Mouse (Mus musculus): ENCODE results near the gene Tm2d1. TPM values are rescaled to one million over a fixed set of nuclear protein-coding genes. Genes with fewer than 3 reads are reported as not detected.
"Not testable (repeated sequence)": the region's sequence is repeated elsewhere in the genome, so short reads cannot be mapped to it uniquely, and the experiment has no call there.

Gene Tm2d1
- 24.6 and 29.3 TPM in 2 replicates for total RNA-seq (2014; fragmentation: Nextera tagmentation)
- 14.1 and 18.5 TPM in 2 replicates for total RNA-seq (2017)

DNA sequence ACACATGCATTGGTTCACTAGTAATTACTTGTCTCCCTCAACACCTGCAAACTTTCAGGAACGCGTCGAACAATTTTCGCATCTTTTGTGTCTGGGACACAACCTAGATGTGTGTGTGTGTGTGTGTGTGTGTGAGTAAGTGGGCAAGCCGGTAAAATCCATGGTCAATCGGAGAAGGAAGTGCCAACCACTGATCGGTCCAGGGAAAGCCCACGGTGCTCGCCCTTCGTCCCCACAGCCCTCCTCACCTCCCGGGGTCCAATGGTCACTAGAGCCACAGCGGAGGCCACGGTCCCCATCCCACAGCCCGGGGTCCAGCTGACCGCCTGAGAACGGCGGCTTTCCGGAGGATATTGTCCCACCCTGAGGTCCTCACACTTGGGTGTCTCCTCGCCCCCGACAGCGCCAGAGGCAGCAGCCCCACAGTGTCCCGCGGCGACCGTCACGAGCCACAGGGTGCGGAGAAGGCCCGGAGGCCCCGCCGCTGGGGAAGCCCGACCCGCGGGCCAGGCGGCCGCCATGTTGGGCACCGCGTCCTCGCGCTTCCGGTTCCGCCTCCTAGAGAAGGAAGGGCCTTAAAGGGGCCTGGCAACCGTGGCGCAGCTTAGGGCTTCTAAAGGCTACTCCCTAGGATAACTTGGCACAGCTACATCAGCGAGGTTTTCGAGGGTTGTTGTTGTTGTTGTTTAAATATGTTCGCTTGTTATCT lies at the start of gene Tm2d1:
TSS of gene Tm2d1 (minus strand) at position 591 of the 709 bp plus-strand sequence.
- peak; percentile 98 for ATAC-seq (replicated peaks; ENCODE audit: poor library complexity, severe bottlenecking)

DNA sequence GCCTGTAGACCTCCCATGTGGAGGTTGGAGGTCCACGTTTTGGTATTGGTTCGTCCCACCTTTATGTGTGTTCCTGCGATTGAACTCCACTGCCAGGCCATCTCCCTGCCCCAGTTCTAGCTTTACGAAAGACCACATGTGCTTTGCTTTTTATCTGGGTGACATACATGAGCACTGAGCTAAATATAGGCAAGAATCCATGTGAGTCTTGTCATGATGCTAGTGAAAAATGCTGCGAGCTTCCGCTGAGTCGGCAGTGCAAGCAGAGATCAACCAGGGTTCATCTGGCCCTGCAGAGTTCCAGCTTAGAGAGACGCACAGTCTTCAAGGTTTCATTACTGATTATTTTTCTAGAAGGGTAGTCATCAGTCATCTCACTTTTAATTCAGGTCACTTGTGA lies 45.3 kb upstream of the Tm2d1 start:
- no peak for ATAC-seq (replicated peaks; ENCODE audit: poor library complexity, severe bottlenecking)

DNA sequence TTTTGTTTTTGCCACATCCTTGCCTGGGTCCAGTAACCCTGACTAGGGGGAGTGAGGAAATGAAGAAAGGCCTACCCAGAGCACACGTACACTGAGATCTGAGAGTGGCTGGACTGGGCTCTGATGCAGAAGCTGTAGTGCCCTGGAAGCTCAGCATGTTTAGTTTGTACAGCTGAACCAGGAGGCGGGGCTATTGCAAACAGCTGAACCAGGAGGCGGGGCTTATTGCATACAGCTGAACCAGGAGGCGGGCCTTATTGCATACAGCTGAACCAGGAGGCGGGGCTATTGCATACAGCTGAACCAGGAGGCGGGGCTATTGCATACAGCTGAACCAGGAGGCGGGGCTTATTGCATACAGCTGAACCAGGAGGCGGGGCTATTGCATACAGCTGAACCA lies 32.0 kb upstream of the Tm2d1 start:
- ATAC-seq (replicated peaks; ENCODE audit: poor library complexity, severe bottlenecking) = not testable (repeated sequence)

DNA sequence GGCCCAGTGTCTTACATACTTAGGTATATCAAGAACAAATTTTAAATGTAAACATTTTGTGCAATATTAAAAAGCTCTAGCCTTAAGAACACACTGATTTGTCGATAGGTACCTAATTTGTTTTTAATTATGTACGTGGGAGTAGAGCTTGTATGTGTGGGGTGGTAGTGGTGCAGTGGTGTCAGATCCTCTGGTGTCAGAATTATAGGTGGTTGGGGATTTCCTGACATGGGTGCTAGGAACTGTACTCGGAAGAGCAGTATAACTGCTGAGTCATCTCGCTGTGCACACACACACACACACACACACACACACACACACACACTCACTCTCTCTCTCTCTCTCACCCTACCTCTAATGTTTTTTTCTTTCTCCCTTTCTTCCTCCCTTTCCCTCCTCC lies 25.3 kb upstream of the Tm2d1 start:
- no peak for ATAC-seq (replicated peaks; ENCODE audit: poor library complexity, severe bottlenecking)

DNA sequence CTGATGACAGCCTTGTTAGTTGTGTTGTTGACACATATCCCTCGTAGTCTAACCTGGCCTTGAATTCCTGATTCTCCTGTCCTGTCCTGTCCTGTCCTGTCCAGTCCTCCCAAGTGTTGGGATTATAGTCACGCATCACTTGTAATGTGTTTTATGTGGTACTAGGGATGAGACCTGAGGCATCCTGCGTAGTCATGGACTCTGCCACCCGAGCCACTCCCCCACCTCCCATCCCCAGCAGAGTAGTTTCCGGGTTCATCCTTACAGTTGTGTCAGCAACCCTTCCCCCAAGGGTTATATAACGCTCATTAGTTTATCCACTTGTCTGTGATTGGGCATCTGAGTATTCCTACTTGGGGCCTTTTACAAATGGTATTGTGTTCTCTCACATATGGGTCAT lies 21.3 kb upstream of the Tm2d1 start:
- ATAC-seq (replicated peaks; ENCODE audit: poor library complexity, severe bottlenecking) = no peak

DNA sequence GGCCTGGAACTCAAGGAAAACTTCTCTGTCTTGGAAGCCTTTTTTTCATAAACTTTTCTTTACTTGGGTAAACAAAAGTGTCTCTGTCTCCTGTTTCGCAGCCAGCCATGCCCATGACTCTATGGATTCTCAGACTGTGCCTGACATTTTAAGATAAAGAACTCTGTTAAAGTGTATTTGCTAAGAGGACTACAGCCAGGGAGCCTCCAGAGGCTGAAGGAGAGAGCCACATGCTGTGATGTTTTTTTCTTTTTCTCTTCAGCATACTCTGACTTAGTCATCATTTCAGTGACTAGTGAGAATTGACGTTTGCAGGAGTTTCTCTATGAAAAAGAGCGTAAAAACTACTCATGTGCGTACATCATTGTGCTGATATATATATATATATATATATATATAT lies 20.4 kb upstream of the Tm2d1 start:
- no peak for ATAC-seq (replicated peaks; ENCODE audit: poor library complexity, severe bottlenecking)

GRCm38 (mm10) chr4:98401584-98401962 lies 18.5 kb upstream of the Tm2d1 start:
- ATAC-seq (replicated peaks; ENCODE audit: poor library complexity, severe bottlenecking) = no peak

GRCm38 (mm10) chr4:98400926-98401583 lies 17.9 kb upstream of the Tm2d1 start:
- no peak for ATAC-seq (replicated peaks; ENCODE audit: poor library complexity, severe bottlenecking)

DNA sequence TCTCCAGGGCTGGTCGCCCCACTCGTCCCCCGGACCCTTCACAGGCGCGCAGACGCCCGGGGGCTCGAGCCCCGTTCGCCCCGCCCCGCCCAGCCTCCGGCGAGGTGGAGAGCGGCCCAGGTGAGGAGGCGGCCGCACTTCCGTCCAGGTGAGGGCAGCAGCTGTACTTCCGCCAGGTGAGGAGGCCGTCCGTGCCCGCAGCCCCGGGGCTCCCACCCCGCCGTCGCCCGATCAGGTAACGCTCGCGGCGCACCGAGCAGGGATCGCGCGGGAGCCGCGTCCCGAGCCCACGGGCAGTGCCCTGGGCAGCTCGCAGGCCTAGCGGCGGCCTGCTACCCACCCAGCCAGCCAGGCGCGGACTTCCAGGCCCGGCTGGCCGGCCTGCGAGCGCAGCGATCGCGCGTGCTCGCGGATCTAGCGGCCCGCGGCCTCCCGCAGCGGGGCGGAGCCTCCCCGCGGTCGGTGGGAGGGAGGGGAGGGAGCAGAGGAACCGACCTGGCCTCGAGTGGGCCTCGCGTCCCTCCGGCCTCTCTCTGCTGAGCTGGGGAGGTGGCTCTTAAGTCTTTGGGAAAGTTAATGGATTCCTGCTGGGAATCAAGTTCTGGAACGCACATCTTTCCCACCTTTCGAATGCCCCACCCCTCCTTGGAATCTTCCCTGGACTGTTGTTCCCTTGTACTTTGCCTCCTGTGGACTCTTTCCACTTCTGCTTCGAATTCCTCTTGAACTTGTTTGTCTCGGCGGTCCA lies 12.8 kb upstream of the Tm2d1 start, which contains the start of gene Patj:
TSS of gene Patj (plus strand) at position 96 of the 748 bp plus-strand sequence.
- peak; percentile 88 for ATAC-seq (replicated peaks; ENCODE audit: poor library complexity, severe bottlenecking)

DNA sequence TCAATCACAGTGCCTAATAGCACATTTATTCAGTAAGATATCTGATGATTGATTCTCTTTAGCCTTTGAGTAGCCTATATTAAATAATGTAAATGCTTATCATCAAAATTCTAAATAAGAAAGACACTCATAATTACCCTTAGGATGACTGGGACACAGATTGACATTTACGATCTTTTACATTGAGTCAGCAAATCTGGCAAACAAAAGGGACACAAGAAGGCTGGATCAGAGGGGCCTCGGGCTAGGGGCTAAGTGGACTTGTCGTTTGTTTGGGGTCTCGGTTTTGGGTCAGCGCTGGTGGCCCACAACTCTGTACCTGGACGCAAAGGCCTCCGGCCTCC lies 12.2 kb upstream of the Tm2d1 start:
- ATAC-seq (replicated peaks; ENCODE audit: poor library complexity, severe bottlenecking) = no peak

DNA sequence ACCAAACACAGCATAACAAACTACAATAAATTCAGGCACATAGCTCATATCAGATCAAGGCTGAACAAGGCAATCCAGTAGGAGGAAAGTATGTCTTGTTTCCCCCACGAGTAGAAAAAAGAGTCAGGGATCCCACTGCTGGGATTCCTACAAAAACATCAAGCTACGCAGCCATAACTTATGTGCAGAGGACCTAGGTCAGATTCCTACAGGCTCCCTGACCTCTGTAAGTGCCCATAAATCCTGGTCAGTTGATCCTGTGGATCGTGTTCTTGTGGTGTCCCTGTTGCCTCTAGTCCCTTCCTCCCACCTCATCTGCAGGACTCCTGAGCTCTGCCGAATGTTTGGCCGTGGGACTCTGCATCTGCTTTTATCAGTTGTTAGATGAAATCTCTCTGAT lies 1.9 kb upstream of the Tm2d1 start:
- ATAC-seq (replicated peaks; ENCODE audit: poor library complexity, severe bottlenecking) = no peak

DNA sequence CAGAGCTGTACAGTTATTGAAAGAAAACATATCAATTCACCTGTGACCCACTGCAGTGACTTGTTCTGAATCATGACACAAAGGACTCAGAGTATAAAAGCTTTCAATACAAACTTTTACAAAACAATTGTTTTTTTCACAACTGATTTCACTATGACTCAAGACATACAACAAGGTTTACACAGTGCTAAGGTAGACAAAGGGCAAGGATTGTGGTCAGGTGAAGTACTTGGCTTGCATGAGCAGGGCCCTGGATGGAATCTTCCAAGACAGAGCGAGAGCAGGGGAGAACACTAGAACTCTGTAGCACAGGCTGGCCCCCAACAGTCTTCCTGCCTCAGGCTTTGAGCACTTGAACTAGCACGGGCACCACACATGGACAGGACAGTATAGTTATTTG lies 6.2 kb downstream of the Tm2d1 start:
- ATAC-seq (replicated peaks; ENCODE audit: poor library complexity, severe bottlenecking) = no peak

- peak; percentile 35 for ATAC-seq (replicated peaks; ENCODE audit: poor library complexity, severe bottlenecking)
These were observed 7.7 kb downstream of the Tm2d1 start for GRCm38 (mm10) chr4:98375401-98375800.

- no peak for ATAC-seq (replicated peaks; ENCODE audit: poor library complexity, severe bottlenecking)
These were observed 24.9 kb downstream of the Tm2d1 start for GRCm38 (mm10) chr4:98358034-98358809.

DNA sequence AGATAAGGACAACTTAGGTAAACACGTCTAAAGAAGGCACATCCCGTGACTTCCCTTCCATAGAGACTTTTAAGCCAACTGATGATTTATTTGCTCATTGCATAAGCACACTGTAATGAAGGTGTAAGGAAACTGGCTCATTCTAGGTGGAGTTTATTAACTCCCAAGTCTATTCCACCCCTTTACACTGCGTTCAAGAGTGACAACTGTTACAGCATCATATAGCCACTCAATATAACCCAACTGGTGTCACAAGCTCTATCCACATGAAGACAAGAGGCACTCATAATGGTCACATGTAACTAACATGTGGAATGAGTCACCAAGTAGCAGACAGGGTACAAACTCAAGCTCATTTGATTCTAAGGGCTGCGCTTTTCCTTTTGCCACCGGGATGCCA lies 34.5 kb downstream of the Tm2d1 start:
- ATAC-seq (replicated peaks; ENCODE audit: poor library complexity, severe bottlenecking) = no peak

GRCm38 (mm10) chr4:98345783-98346182 lies 37.3 kb downstream of the Tm2d1 start:
- no peak for ATAC-seq (replicated peaks; ENCODE audit: poor library complexity, severe bottlenecking)

GRCm38 (mm10) chr4:98339992-98340564 lies 43.0 kb downstream of the Tm2d1 start:
- ATAC-seq (replicated peaks; ENCODE audit: poor library complexity, severe bottlenecking) = no peak; the same call in 1 of the 2 replicates

GRCm38 (mm10) chr4:98338636-98339630 lies 44.2 kb downstream of the Tm2d1 start:
- no peak for ATAC-seq (replicated peaks; ENCODE audit: poor library complexity, severe bottlenecking)

DNA sequence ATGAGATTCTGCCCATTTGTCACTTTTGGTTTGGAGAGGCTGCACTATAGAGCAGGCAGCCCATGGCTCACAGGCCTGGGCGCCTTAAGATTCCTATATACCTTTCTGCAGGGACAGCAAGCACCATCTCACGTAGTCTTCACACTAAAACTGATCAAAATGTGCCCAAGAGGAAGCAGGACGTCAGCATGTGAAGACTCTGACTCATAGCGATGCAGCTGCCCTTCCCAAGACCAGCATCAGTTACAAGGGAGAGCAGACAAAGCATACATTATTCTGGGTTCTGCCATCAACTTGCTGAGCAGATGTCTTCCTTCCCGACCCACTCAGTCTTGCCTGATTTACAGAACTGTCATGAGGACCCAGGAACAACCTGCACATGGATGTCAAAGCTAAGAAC lies 45.9 kb downstream of the Tm2d1 start:
- ATAC-seq (replicated peaks; ENCODE audit: poor library complexity, severe bottlenecking) = no peak

All from granulocyte monocyte progenitor cell, adult 5-6 weeks (primary cell).